Mouse (Mus musculus): ENCODE measurements at regions not wholly inside any gene's neighbourhood (a gene's known extent, or its start where the extent isn't known, plus 50 kb on each side); places are given as distances from the start of the nearest gene placed in this dataset.

DNA sequence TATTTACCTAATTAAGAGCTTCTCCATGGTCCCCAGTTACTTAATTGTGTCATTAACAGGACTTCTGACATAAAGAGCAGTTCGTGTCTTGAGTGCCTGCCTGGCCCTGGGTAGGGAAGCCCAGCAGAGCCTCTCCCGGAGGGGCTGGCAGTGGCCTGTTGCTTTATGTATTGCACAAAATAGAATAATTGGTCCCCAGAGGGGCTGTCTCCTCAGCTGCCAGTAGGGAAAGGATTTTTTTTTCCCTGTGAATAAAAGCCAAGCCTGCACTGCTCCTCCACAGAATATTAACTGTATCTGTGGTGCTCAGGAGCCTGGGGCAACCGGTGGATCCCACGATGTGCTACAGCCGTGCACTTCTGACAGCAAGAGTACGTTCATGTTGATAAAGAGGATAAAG, 159.8 kb upstream of the Runx1 start:
- no peak for TF ChIP-seq CTCF (IDR thresholded peaks at IDR 0.05; ENCODE audit: borderline replicate concordance, extremely low read depth, insufficient read depth, insufficient read length)
- no peak for TF ChIP-seq POLR2A (IDR thresholded peaks at IDR 0.05; ENCODE audit: borderline replicate concordance, extremely low read depth, insufficient read depth, insufficient read length, poor library complexity, severe bottlenecking)

Data from brain, embryonic 14.5 days (tissue).